Mouse (Mus musculus): ENCODE data around the gene Tmem158. TPM values are rescaled to one million over a fixed set of nuclear protein-coding genes. Genes with fewer than 3 reads are reported as not detected.

The Tmem158 gene
- polyA plus RNA-seq, 1 experiment from 2014 or later = 5.1 TPM

DNA sequence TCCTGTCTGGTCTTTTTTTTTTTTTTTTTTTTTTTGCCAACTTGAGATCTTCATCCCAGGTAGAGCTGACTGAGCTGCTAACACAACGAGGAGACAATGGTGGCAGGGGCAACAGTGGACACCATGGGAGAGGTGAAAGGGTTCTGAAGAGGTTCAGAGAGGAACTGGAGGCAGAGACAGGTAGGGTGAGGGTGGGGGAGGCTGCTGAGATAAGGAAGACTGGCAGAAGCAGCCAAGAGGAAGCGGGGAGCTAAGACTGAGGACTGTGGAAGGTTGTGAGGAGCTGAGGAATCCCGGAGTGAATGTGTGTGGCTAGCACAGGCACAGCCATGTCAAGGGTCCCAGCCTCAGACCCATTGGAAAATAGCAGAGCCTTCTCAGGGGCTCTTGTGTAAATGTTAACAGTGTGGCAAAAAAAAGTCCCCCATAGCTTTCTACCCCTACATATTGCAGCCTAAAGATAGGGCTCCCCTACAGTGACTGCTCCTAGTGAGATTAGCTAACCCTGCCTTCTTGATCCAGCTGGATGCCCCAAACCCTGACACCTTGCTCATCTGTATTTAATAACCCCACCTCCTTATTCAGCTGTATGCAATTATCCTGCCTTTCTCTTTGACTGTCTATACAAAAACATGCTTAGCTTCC lies 33.3 kb downstream of the Tmem158 start:
- H3K4me3 ChIP-seq = no peak overlapping the region
- H3K9ac ChIP-seq = no peak overlapping the region
- WGBS = 50% methylated on average over 3 of the region's 3 CpGs
- H3K27ac ChIP-seq (ENCODE audit: poor library complexity, severe bottlenecking) = no peak overlapping the region
- H3K36me3 ChIP-seq = no peaks in the 10 kb centered on the region
- no peaks in the 10 kb centered on the region for H3K27me3 ChIP-seq (replicated peaks)
- 0 out of 2 replicates have a peak, but pooled peaks cover 6% of the 10 kb centered on the region for H3K4me1 ChIP-seq (replicated peaks)
- no peak for ATAC-seq (ENCODE audit: insufficient number of reproducible peaks, low FRiP score)
- H3K9me3 ChIP-seq (replicated peaks) = no peaks in the 10 kb centered on the region
- H3K4me2 ChIP-seq = no peak overlapping the region

DNA sequence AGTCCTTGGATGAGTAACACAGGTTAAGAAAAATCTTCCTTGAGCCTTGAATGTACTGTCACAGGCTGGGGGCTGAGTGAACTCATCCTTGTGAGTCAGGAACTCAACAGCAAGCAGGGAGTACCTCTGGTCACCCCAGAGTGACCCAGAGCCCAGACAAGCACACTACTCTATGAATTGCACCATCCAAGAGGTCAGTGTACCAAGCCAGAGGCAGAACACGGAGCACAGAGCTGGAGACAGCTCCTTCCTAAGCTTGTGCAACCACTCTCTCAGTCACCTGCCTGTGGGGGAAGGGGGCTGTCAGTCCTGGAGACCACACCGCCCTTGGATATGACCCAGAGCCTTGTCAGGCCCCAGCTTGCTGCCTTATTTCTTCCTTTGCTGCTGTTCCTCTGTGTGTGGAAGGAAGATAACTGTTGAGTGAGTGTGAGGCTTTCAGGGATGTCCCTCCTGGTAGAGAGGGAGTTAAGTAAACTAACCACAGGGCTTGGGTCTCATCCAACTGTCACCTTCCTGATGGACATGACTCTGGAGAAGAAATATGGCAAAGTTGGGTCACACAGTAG lies 35.6 kb downstream of the Tmem158 start:
- Histone ChIP-seq H3K9me3 (replicated peaks) (no peaks in the 10 kb centered on the region), H3K4me2 (no peak overlapping the region), H3K27me3 (replicated peaks) (no peaks in the 10 kb centered on the region), H3K27ac (ENCODE audit: poor library complexity, severe bottlenecking) (no peak overlapping the region), H3K9ac (no peak overlapping the region), H3K4me3 (no peak overlapping the region), H3K36me3 (no peaks in the 10 kb centered on the region), H3K4me1 (replicated peaks) (peaks cover 7% of the 10 kb centered on the region)
- WGBS = 38% methylated on average over 2 of the region's 2 CpGs
- ATAC-seq (ENCODE audit: insufficient number of reproducible peaks, low FRiP score) = no peak

DNA sequence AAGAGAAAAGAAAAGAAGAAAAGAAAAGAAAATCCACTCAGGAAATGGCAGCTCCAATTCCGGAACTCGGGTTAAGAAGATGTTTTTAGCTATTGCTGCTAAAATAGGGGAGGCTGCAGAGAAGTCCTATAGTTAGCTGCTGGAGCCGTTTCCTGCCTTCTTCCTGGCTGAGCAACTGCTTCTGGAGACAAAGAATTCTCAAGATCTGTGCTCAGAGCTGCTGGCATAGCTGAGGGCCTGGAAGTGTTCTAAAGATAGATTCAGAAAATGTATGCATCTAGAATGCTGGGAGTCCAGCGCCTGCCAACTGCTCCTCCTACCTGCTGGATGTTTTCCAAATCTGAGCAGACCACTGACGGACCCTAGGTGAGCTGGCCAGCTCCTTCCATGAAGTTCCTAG lies 40.7 kb downstream of the Tmem158 start:
- H3K9ac ChIP-seq = no peak overlapping the region
- H3K27ac ChIP-seq (ENCODE audit: poor library complexity, severe bottlenecking) = peak overlapping the region; percentile 32; the same call in 1 of the 2 replicates
- no peaks in the 10 kb centered on the region for H3K9me3 ChIP-seq (replicated peaks)
- H3K36me3 ChIP-seq = no peaks in the 10 kb centered on the region
- 0 out of 2 replicates have a peak, but pooled peaks have one; percentile 18 for ATAC-seq (ENCODE audit: insufficient number of reproducible peaks, low FRiP score)
- H3K4me3 ChIP-seq = no peak overlapping the region
- WGBS = 18% methylated on average over 5 of the region's 5 CpGs
- peaks cover 18% of the 10 kb centered on the region for H3K27me3 ChIP-seq (replicated peaks)
- peaks cover 24% of the 10 kb centered on the region for H3K4me1 ChIP-seq (replicated peaks)
- peak overlapping the region; percentile 13; the same call in 1 of the 2 replicates for H3K4me2 ChIP-seq

DNA sequence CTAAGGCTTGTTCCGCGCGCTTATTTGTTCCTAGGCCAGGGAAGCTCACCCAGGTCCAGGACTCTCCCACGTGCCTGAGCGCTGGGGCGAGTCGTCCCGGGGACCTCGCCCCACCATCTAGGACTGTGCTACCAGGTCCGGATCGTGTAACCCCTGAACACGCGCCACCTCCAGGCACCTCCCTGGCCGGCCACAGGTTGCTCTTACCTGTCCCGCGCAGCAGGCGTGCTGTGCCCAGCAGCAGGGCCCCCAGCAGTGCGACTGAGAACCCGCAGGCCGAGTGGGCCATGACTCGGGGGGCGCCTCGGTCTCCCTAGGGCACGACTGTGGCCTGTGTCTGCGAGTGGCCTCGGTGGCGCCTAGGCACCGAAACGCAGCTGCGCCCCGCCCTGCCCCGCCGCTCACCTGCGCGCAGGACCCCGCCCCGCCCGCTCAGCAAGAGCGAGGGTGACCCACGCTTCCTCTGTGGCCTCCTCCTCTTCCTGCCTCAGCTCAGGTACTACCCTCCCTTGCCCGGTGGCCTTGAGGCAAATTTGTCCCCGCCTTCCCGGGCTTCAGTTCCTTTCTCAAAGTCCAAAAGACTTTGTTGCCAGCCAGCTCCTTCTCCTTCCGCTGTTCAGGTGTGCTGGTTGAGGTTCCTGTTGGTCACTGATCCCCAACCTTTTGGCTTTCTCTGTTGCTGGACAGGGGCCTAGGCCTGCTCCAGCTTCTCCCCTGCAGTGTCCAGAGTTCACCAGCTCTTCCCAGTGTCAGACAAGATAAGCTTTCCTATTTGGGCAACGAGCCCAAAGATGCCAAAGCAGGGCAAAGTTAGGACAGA lies 44.7 kb downstream of the Tmem158 start, which contains the start of gene Cdcp1:
Gene Cdcp1 (minus strand): TSS at position 418 of the 820 bp plus-strand sequence.
- 8% methylated on average over 45 of the region's 45 CpGs for WGBS
- H3K9ac ChIP-seq = peak within 1 kb of the TSS; percentile 39
- no peak within 1 kb of the TSS for H3K27ac ChIP-seq (ENCODE audit: poor library complexity, severe bottlenecking)
- H3K4me3 ChIP-seq = peak within 1 kb of the TSS; percentile 37
- H3K4me2 ChIP-seq = peak within 1 kb of the TSS; percentile 78
- H3K27me3 ChIP-seq (replicated peaks) = peaks cover 31% of the 10 kb centered on the region
- no peaks in the 10 kb centered on the region for H3K9me3 ChIP-seq (replicated peaks)
- ATAC-seq (ENCODE audit: insufficient number of reproducible peaks, low FRiP score) = peak; percentile 29
- H3K4me1 ChIP-seq (replicated peaks) = peaks cover 24% of the 10 kb centered on the region
- no peaks in the 10 kb centered on the region for H3K36me3 ChIP-seq

DNA sequence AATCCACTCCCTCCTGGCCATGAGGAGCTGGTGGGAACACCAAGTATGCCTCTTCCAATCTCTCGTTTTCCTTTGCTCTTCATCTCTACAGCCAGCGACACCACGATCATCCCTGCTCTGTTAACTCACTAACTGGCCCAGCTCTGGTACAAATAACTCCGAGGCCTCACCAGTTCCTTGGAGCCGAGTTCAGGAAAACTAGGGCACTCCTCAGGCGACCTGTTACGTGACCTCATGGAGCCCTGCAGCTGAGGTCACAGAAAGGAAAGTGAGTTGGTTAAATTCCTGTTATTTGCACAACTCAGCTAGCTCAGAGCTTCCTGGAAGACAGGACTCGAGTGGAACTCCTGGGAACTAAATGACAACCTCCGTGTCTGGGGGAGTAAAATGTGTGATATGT lies 47.2 kb downstream of the Tmem158 start:
- Histone ChIP-seq H3K4me3 (no peak overlapping the region), H3K27ac (ENCODE audit: poor library complexity, severe bottlenecking) (no peak overlapping the region), H3K27me3 (replicated peaks) (peaks cover 31% of the 10 kb centered on the region), H3K9ac (no peak overlapping the region), H3K36me3 (no peaks in the 10 kb centered on the region), H3K4me1 (replicated peaks) (peaks cover 12% of the 10 kb centered on the region), H3K9me3 (replicated peaks) (no peaks in the 10 kb centered on the region), H3K4me2 (no peak overlapping the region)
- no peak for ATAC-seq (ENCODE audit: insufficient number of reproducible peaks, low FRiP score)
- 65% methylated on average over 9 of the region's 9 CpGs for WGBS

Other genes with a start within 250 kb of the Tmem158 start
- 16.8 and 18.7 TPM in 2 replicates for gene Tmem42, start 239.4 kb downstream of the Tmem158 start, polyA plus RNA-seq (2016; fragmentation: Nextera tagmentation; extraction: Ambion mirVana)
- 0.33 and 0.60 TPM in 2 replicates for gene Tgm4, start 226.0 kb downstream of the Tmem158 start, polyA plus RNA-seq (2016; fragmentation: Nextera tagmentation; extraction: Ambion mirVana)
- gene Zdhhc3, start 147.6 kb downstream of the Tmem158 start, polyA plus RNA-seq (2016; fragmentation: Nextera tagmentation; extraction: Ambion mirVana) = 62.2 and 64.5 TPM in 2 replicates
- 69.6 and 71.3 TPM in 2 replicates for gene Exosc7, start 147.5 kb downstream of the Tmem158 start, polyA plus RNA-seq (2016; fragmentation: Nextera tagmentation; extraction: Ambion mirVana)
- not detected in 2 replicates for gene Clec3b, start 109.8 kb downstream of the Tmem158 start, polyA plus RNA-seq (2016; fragmentation: Nextera tagmentation; extraction: Ambion mirVana)
- gene Cdcp1, start 44.7 kb downstream of the Tmem158 start, polyA plus RNA-seq (2016; fragmentation: Nextera tagmentation; extraction: Ambion mirVana) = 0.09 and 0.18 TPM in 2 replicates
- gene Lars2, start 106.2 kb upstream of the Tmem158 start, polyA plus RNA-seq (2016; fragmentation: Nextera tagmentation; extraction: Ambion mirVana) = 936 and 1,002 TPM in 2 replicates
- 37.8 and 40.8 TPM in 2 replicates for gene Limd1, start 217.9 kb upstream of the Tmem158 start, polyA plus RNA-seq (2016; fragmentation: Nextera tagmentation; extraction: Ambion mirVana)